Mouse (Mus musculus) cerebellum, postnatal 4 days (tissue): ENCODE measurements at regions not wholly inside any gene's neighbourhood (a gene's known extent, or its start where the extent isn't known, plus 50 kb on each side); places are given as distances from the start of the nearest gene placed in this dataset.

ENCODE experiments used
- DNase-seq, 2 experiments: peaks; one replicate each; pipeline ENCODE4 v3.0.0; 2022; ENCODE audit warnings: low spot score in 2 of 2, mixed read lengths in 1 of 2

GRCm38 (mm10) chr4:31392932-31393632 lies 570.8 kb upstream of the Map3k7 start:
- no peak for DNase-seq

DNA sequence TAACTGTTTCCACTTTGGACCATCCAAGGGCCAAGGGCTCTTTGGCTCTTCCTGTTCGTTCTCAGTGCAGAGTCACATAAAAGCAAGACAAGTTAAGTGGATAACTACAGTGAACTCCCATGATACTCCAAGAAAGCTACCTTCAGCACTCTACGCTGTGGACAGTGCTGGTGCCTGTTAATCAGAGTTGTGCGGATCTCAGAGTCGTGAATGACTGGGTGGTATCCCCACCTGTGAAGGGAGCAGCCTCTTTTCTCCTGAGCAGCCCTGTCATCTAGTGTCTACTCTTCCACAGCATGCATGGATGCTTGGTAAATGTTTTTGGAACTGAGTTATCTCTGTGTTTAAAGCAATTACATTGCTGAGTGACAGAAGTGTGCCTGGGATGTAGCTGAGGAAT lies 568.4 kb upstream of the Map3k7 start:
- DNase-seq, result no peak

DNA sequence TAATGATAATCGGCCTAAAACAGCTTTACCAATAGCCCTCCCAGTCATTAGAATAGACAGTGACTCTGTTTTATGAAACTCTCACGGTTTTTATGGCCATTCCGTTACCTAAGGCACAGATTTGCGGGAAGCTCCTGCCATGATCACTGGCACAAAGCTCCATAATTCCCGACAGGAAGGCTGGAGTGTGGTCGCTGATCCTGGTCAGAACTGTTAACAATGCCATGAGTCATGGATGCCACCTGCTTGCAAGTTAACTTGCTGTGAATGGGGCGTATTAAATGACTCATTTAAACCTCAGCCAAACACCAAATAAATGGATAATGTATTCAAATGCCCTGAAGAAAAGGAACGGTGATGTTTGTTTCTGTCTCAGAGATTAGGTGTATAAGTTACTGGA lies 559.9 kb upstream of the Map3k7 start:
- DNase-seq, result no peak

GRCm38 (mm10) chr4:31404840-31405714 lies 558.8 kb upstream of the Map3k7 start:
- DNase-seq, result peak in 1 of 2 experiments; percentile 13

DNA sequence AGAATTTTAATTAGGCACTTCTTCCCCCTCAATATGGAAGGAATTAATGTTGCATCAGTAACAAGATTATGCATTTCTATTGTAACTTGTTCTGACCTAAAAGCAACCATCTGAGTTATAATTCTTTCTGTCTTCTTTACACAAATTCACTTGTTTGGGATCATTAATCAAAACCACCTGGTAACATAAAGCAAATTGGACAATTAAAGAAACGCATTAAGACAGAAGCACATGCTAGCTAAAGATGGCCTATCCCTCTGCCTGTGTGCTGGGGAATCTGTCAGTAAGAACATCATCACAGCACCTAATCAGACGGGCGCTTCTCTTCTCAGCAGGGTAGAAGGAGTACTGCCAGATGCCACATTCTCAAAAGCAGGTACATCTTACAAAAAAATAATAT lies 553.7 kb upstream of the Map3k7 start:
- DNase-seq, result no peak

DNA sequence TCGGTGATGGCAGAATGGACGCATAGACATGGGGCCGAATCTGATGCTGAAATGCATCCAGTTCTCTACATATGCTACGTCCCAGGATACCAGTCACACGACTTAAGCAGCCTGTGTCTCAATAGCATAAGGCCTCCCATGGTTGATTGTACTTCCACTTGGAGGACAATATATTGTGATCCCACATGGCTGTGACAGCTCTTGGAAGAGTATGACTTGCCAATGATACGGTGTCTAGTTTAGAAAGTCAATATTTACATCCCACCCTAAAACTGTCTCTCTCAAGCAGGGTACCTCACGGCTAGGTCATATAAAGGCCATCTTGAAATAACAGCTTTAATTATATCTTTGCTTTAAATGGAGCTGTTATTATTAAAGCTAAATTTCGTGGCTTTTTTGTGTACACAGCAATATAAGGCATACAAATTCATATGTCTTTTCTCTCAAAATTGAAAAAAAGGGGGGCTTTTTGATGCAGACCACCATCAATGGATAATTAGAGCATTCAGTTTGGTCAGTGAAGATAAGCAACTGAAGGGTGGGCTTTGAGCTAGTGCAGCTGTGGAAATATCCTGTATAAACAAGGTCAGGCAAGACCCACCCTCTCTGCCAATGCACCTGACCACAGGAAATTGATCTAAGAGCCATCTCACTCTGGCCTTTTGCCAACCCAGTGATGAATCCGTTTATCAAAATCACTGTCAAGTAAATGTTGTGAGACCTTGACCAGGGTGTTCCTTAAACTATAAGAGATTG lies 551.9 kb upstream of the Map3k7 start:
- DNase-seq, result no peak

- DNase-seq, result no peak
Observed at GRCm38 (mm10) chr4:31417161-31417560, 546.7 kb upstream of the Map3k7 start.

GRCm38 (mm10) chr4:31419240-31419639 lies 544.7 kb upstream of the Map3k7 start:
- peak; percentile 27 to 71 for DNase-seq

DNA sequence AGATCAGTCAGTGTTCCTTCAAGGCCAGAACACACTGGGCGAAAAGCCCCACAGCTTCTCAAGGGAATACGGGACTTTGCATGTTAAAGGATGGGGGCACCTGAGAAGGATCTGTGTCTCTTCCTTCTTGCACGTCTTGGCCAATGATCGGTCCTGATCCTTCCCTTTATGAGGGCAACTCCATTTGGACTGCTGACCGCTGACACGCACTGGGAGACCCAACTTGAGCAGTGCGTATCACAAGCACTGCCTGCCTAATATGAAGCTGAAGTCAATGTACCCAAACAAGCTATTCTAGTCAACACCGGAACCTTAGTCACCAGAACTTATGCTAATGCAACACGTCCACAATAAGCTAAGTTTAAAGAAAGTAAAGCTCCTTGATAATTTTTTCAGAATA lies 543.7 kb upstream of the Map3k7 start:
- no peak for DNase-seq

DNA sequence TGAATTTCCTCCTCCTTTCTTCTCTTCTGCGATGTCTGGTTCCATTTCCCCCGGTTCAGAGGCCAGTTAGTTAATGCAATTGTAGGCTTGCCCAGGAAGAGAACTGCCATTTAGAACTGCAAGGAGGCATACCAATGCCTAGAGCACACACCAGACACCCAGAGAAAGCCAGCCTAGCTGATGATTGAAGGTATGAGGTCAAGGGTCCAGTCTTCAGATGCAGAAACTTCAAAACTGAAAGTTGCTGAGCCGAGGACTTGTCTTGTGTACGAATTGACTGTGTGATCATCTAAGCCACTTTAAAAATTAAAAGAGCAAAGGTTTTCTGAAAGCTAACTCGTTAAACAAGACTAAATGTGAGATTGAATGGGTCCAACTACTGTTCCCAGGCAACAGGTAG lies 542.5 kb upstream of the Map3k7 start:
- no peak for DNase-seq

GRCm38 (mm10) chr4:31425135-31425534 lies 538.8 kb upstream of the Map3k7 start:
- no peak for DNase-seq

DNA sequence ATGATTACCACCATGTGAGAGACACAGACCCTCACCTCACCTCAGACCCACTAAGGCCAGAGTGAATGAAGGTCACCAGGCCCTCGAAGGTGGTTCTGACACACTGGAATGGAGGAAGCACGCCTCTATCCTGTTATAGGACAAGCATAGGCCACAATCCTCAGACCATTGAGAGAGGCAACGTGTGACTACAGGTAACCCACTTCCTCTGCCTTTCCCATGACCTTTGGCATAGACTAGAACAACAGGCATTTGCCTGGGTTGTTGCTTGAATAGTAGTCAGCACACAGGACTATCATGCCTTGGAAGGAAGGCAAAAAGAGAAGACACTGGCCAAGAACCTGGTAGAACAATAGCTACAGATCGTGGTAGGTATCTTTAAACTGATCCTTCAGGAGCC lies 538.2 kb upstream of the Map3k7 start:
- no peak for DNase-seq

DNA sequence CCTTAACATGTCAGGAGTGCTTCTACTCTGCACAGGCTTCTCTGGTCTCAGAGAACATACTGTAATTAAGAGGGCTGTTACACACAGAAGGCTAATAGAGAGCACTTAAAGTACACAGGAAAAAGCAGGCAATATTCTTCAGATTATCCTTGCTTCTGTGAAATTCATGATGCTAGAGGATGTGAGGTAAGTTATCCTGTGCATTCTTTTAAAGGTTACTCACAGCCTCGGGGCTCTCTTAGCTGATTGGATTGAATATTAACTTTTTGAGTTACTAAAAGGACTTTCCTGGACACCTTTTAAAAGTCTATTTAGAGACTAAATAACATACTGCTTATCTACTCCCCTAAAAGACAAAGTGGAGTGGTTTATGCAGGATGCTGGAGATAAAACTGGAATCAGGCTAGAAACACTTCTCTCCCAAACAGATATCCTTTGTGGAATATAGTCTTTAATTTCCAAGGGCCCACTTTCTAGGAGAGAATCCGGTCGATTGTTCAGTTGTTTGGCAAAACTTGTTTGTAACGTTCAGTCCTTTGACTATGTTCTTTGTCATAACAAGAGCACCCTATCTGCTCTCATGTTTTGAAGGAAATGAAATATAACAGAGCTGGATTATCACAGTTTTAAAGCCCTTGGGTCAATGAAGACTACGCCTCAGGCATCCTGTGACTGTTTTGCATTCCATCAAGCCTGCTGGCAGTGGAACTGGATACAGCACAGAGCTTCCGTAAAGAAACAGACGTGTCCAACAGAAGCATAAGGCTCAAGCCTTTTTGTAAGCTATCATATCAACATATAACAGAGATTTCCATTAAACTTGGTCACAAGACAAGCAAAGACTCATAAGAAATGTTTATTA lies 537.5 kb upstream of the Map3k7 start:
- no peak for DNase-seq

GRCm38 (mm10) chr4:31433943-31434342 lies 530.0 kb upstream of the Map3k7 start:
- no peak for DNase-seq

GRCm38 (mm10) chr4:31454898-31455297 lies 509.0 kb upstream of the Map3k7 start:
- DNase-seq, result no peak

GRCm38 (mm10) chr4:31455466-31455865 lies 508.4 kb upstream of the Map3k7 start:
- no peak for DNase-seq

- DNase-seq, result peak in 1 of 2 experiments; percentile 30
Observed at GRCm38 (mm10) chr4:31462456-31462855, 501.4 kb upstream of the Map3k7 start.

DNA sequence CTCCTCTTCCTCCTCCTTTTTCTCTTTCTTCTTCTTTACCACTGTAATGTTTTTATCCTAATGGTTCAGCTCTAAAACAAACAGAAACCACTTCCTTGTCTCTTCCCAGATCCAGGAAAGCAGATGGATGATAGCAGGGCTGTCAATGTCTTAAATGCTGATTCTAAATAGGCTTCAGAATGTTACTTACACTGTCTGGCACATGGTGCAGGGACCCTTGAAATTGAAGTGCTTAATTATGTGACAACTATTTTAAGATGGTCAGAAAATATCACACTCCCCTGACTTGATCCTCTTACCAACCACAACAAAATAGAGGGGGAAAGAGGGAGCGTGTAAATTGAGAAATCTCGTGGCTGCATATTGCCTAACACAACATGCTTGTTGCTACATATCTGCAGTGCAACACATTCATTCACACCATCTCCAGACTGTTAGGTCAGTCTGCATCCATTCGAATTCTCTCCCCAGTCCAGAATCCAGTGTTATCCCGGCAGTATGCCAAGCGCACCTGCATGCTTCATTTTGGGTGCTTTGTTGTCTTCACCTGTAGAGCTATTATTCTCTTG lies 500.7 kb upstream of the Map3k7 start:
- DNase-seq, result no peak

- DNase-seq, result no peak
Observed at GRCm38 (mm10) chr4:31468306-31468705, 495.6 kb upstream of the Map3k7 start.

DNA sequence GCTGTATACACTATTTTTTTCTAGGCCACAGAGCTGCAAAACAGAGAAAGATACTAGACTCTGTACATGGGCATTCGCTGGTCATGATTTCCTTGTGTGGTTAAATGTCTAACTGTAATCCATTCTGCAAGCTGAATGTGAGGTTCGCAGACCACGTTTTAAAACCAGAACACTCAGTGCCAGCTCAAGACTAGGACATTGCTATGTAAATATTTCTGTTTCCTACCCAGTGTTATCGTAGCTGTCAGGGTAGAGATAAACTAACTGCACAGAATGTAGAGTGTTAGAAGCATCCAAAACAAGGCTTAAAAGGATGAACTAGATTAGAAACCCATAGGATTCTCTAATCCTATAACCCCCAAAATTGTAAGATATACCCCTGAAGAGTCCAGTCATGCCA lies 494.1 kb upstream of the Map3k7 start:
- DNase-seq, result no peak

DNA sequence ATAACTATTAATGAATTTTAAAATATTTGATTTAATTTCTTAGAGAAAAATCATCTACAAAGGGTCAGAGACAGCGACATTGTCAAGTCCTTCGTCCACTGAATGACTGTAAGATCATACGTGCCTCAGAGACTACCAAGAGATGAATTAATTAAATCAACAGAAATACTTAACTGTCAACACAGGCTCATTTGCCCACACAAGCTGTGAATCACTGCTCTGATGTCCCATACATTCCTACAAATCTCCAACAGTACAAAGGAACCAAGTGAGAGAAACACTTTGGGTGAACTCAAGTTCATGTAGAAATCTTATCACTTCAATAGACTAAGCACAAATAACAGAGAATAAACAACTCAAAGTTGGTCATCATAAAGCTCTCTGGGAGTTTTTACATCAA lies 471.4 kb upstream of the Map3k7 start:
- no peak for DNase-seq
